Mouse (Mus musculus): ENCODE results near the gene Usp49. TPM values are rescaled to one million over a fixed set of nuclear protein-coding genes. Genes with fewer than 3 reads are reported as not detected.
A peak's percentile ranks its signal among the peaks of the same experiment; 100 is the strongest.

The Usp49 gene
- polyA plus RNA-seq, 1 experiment from 2014 or later: 7.9 TPM

DNA sequence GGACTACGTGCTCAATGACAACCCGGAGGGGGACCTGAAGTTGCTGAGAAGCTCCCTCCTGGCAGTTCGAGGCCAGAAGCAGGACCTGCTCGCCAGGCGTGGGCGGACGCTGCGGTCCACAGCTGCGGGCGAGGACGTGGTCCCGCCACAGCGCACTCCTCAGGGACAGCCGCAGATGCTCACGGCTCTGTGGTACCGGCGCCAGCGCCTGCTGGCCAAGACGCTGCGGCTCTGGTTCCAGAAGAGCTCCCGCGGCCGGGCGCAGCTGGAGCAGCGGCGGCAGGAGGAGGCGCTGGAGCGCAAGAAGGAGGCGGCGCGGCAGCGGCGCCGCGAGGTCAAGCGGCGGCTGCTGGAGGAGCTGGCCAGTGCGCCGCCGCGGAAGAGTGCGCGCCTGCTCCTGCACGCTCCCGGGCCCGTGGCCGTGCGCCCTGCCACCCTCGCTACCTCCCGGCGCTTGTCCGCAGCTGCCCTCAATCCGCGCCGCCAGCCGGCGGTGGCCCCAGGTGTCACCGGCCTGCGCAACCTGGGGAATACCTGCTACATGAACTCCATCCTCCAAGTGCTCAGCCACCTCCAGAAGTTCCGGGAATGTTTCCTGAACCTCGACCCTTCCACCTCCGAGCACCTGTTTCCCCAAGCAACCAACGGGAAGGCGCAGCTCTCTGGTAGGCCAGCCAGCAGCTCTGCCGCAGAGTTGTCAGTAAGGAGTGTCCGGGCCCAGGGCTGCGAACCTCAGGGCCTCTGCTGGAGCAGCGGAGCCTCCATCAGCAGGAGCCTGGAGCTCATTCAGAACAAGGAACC lies 42.0 kb downstream of the Usp49 start:
- no peaks in the 10 kb centered on the region for H3K9me3 ChIP-seq (ENCODE audit: control insufficient read depth, low read length)
- peak overlapping the region; percentile 61 for H3K9ac ChIP-seq (ENCODE audit: low read length)
- DNase-seq (ENCODE audit: low spot score) (peak; percentile 85), ATAC-seq (ENCODE audit: insufficient read depth, low FRiP score, low TSS enrichment) (peak; percentile 67)
- peaks cover 6% of the 10 kb centered on the region for H3K4me1 ChIP-seq (ENCODE audit: control insufficient read depth, insufficient read depth, low read length)
- H3K27ac ChIP-seq (ENCODE audit: low read depth, low read length): peak overlapping the region; percentile 46
- H3K27me3 ChIP-seq (ENCODE audit: control insufficient read depth, insufficient read depth, low read length): no peaks in the 10 kb centered on the region
- no peaks in the 10 kb centered on the region; the same call in 1 of the 2 replicates for H3K36me3 ChIP-seq (ENCODE audit: control insufficient read depth, insufficient read depth, low read length)
- peak overlapping the region; percentile 81 for H3K4me2 ChIP-seq (ENCODE audit: low read depth)
- 4% methylated on average over 58 of the region's 68 CpGs for WGBS
- H3K4me3 ChIP-seq (ENCODE audit: low read depth, low read length): peak overlapping the region; percentile 36

DNA sequence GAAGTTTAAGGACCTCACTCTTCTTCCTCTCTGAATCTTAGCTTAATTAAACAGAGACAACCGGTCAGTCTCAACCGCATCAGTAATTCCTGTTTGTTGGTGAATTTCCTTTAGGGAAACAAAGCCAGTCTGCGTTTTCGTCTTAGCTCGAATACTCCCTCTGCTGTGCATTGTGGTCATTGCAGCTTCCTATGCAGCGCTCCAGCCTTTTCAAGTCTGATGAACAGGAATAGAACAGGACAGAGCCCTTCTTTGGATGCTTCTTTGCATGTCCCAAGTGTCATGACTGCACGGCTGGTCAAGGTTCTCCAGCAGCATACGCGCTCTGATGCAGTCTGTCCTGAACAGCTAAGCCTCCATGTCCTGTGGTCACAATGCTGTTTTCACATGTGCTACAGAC lies 46.1 kb downstream of the Usp49 start:
- peak; percentile 76 for DNase-seq (ENCODE audit: low spot score)
- Histone ChIP-seq H3K9ac (ENCODE audit: low read length) (no peak overlapping the region), H3K36me3 (ENCODE audit: control insufficient read depth, insufficient read depth, low read length) (peaks cover 6% of the 10 kb centered on the region), H3K4me3 (ENCODE audit: low read depth, low read length) (no peak overlapping the region), H3K4me2 (ENCODE audit: low read depth) (no peak overlapping the region), H3K27me3 (ENCODE audit: control insufficient read depth, insufficient read depth, low read length) (no peaks in the 10 kb centered on the region), H3K9me3 (ENCODE audit: control insufficient read depth, low read length) (no peaks in the 10 kb centered on the region), H3K27ac (ENCODE audit: low read depth, low read length) (no peak overlapping the region), H3K4me1 (ENCODE audit: control insufficient read depth, insufficient read depth, low read length) (peaks cover 6% of the 10 kb centered on the region)
- 25% methylated on average over 9 of the region's 9 CpGs for WGBS
- ATAC-seq (ENCODE audit: insufficient read depth, low FRiP score, low TSS enrichment): no peak

- Histone ChIP-seq H3K27ac (ENCODE audit: low read depth, low read length) (no peak overlapping the region), H3K4me1 (ENCODE audit: control insufficient read depth, insufficient read depth, low read length) (no peaks in the 10 kb centered on the region), H3K9me3 (ENCODE audit: control insufficient read depth, low read length) (no peaks in the 10 kb centered on the region), H3K9ac (ENCODE audit: low read length) (no peak overlapping the region), H3K4me2 (ENCODE audit: low read depth) (no peak overlapping the region), H3K36me3 (ENCODE audit: control insufficient read depth, insufficient read depth, low read length) (peaks cover 11% of the 10 kb centered on the region), H3K4me3 (ENCODE audit: low read depth, low read length) (no peak overlapping the region), H3K27me3 (ENCODE audit: control insufficient read depth, insufficient read depth, low read length) (no peaks in the 10 kb centered on the region)
- 88% methylated on average over 5 of the region's 5 CpGs for WGBS
- DNase-seq (ENCODE audit: low spot score) (no peak), ATAC-seq (ENCODE audit: insufficient read depth, low FRiP score, low TSS enrichment) (no peak)
Observed at GRCm38 (mm10) chr17:47678238-47678637, 47.7 kb downstream of the Usp49 start.

- H3K9ac ChIP-seq (ENCODE audit: low read length): no peak overlapping the region
- 91% methylated on average over 5 of the region's 5 CpGs for WGBS
- no peaks in the 10 kb centered on the region for H3K4me1 ChIP-seq (ENCODE audit: control insufficient read depth, insufficient read depth, low read length)
- H3K9me3 ChIP-seq (ENCODE audit: control insufficient read depth, low read length): no peaks in the 10 kb centered on the region
- ATAC-seq (ENCODE audit: insufficient read depth, low FRiP score, low TSS enrichment) (no peak), DNase-seq (ENCODE audit: low spot score) (no peak)
- H3K36me3 ChIP-seq (ENCODE audit: control insufficient read depth, insufficient read depth, low read length): peaks cover 11% of the 10 kb centered on the region
- no peak overlapping the region for H3K4me3 ChIP-seq (ENCODE audit: low read depth, low read length)
- H3K4me2 ChIP-seq (ENCODE audit: low read depth): no peak overlapping the region
- H3K27ac ChIP-seq (ENCODE audit: low read depth, low read length): no peak overlapping the region
- no peaks in the 10 kb centered on the region for H3K27me3 ChIP-seq (ENCODE audit: control insufficient read depth, insufficient read depth, low read length)
Observed at GRCm38 (mm10) chr17:47678702-47679101, 48.2 kb downstream of the Usp49 start.

GRCm38 (mm10) chr17:47682836-47683235 lies 52.3 kb downstream of the Usp49 start:
- peaks cover 7% of the 10 kb centered on the region for H3K4me1 ChIP-seq (ENCODE audit: control insufficient read depth, insufficient read depth, low read length)
- H3K4me3 ChIP-seq (ENCODE audit: low read depth, low read length): no peak overlapping the region
- ATAC-seq (ENCODE audit: insufficient read depth, low FRiP score, low TSS enrichment) (no peak), DNase-seq (ENCODE audit: low spot score) (no peak)
- H3K27ac ChIP-seq (ENCODE audit: low read depth, low read length): no peak overlapping the region
- WGBS: 84% methylated on average over 4 of the region's 4 CpGs
- H3K9ac ChIP-seq (ENCODE audit: low read length): no peak overlapping the region
- H3K36me3 ChIP-seq (ENCODE audit: control insufficient read depth, insufficient read depth, low read length): peaks cover 13% of the 10 kb centered on the region
- no peaks in the 10 kb centered on the region for H3K9me3 ChIP-seq (ENCODE audit: control insufficient read depth, low read length)
- H3K4me2 ChIP-seq (ENCODE audit: low read depth): no peak overlapping the region
- no peaks in the 10 kb centered on the region for H3K27me3 ChIP-seq (ENCODE audit: control insufficient read depth, insufficient read depth, low read length)

- DNase-seq (ENCODE audit: low spot score) (peak; percentile 97), ATAC-seq (ENCODE audit: insufficient read depth, low FRiP score, low TSS enrichment) (peak; percentile 90)
- H3K27ac ChIP-seq (ENCODE audit: low read depth, low read length): peak overlapping the region; percentile 67
- 0 out of 2 replicates have a peak, but pooled peaks cover 2% of the 10 kb centered on the region for H3K36me3 ChIP-seq (ENCODE audit: control insufficient read depth, insufficient read depth, low read length)
- H3K4me2 ChIP-seq (ENCODE audit: low read depth): peak overlapping the region; percentile 94
- H3K9ac ChIP-seq (ENCODE audit: low read length): peak overlapping the region; percentile 77
- H3K27me3 ChIP-seq (ENCODE audit: control insufficient read depth, insufficient read depth, low read length): no peaks in the 10 kb centered on the region
- no peaks in the 10 kb centered on the region for H3K9me3 ChIP-seq (ENCODE audit: control insufficient read depth, low read length)
- H3K4me1 ChIP-seq (ENCODE audit: control insufficient read depth, insufficient read depth, low read length): peaks cover 7% of the 10 kb centered on the region
- under 1% methylated on average over 70 of the region's 70 CpGs for WGBS
- H3K4me3 ChIP-seq (ENCODE audit: low read depth, low read length): peak overlapping the region; percentile 78
Observed at GRCm38 (mm10) chr17:47687409-47688343, 57.2 kb downstream of the Usp49 start.

- ATAC-seq (ENCODE audit: insufficient read depth, low FRiP score, low TSS enrichment) (no peak), DNase-seq (ENCODE audit: low spot score) (no peak)
- no peaks in the 10 kb centered on the region for H3K9me3 ChIP-seq (ENCODE audit: control insufficient read depth, low read length)
- peak within 1 kb of the TSS; percentile 67 for H3K27ac ChIP-seq (ENCODE audit: low read depth, low read length)
- H3K4me2 ChIP-seq (ENCODE audit: low read depth): peak within 1 kb of the TSS; percentile 94
- H3K27me3 ChIP-seq (ENCODE audit: control insufficient read depth, insufficient read depth, low read length): no peaks in the 10 kb centered on the region
- 0 out of 2 replicates have a peak, but pooled peaks cover 2% of the 10 kb centered on the region for H3K36me3 ChIP-seq (ENCODE audit: control insufficient read depth, insufficient read depth, low read length)
- 0% methylated on average over 9 of the region's 9 CpGs for WGBS
- H3K4me3 ChIP-seq (ENCODE audit: low read depth, low read length): peak within 1 kb of the TSS; percentile 78
- peaks cover 7% of the 10 kb centered on the region for H3K4me1 ChIP-seq (ENCODE audit: control insufficient read depth, insufficient read depth, low read length)
- H3K9ac ChIP-seq (ENCODE audit: low read length): peak within 1 kb of the TSS; percentile 77
Observed at GRCm38 (mm10) chr17:47688344-47688607, 57.8 kb downstream of the Usp49 start, which contains the start of gene Tomm6. TSS of gene Tomm6 (minus strand) at chr17:47688386.

GRCm38 (mm10) chr17:47688608-47689575 lies 58.4 kb downstream of the Usp49 start, which contains the start of gene Frs3:
TSS of gene Frs3 (plus strand) at chr17:47689030.
- 0 out of 2 replicates have a peak, but pooled peaks cover 2% of the 10 kb centered on the region for H3K36me3 ChIP-seq (ENCODE audit: control insufficient read depth, insufficient read depth, low read length)
- peak; percentile 78 for DNase-seq (ENCODE audit: low spot score)
- H3K9ac ChIP-seq (ENCODE audit: low read length): peak within 1 kb of the TSS; percentile 77
- peak within 1 kb of the TSS; percentile 78 for H3K4me3 ChIP-seq (ENCODE audit: low read depth, low read length)
- peaks cover 7% of the 10 kb centered on the region for H3K4me1 ChIP-seq (ENCODE audit: control insufficient read depth, insufficient read depth, low read length)
- 1% methylated on average over 51 of the region's 58 CpGs for WGBS
- H3K27ac ChIP-seq (ENCODE audit: low read depth, low read length): peak within 1 kb of the TSS; percentile 67
- no peaks in the 10 kb centered on the region for H3K27me3 ChIP-seq (ENCODE audit: control insufficient read depth, insufficient read depth, low read length)
- no peaks in the 10 kb centered on the region for H3K9me3 ChIP-seq (ENCODE audit: control insufficient read depth, low read length)
- ATAC-seq (ENCODE audit: insufficient read depth, low FRiP score, low TSS enrichment): peak; percentile 45
- peak within 1 kb of the TSS; percentile 94 for H3K4me2 ChIP-seq (ENCODE audit: low read depth)
